Mouse (Mus musculus): ENCODE measurements around the gene Gm15737. TPM values are rescaled to one million over a fixed set of nuclear protein-coding genes. Genes with fewer than 3 reads are reported as not detected.

Gene Gm15737
- polyA plus RNA-seq, 1 experiment from 2014 or later: 0.20 TPM

GRCm38 (mm10) chr6:92910611-92911010 is 41.5 kb downstream of the Gm15737 start:
- DNase-seq: no peak
- peaks cover 43% of the 10 kb centered on the region for H3K36me3 ChIP-seq (ENCODE audit: insufficient read depth)
- ATAC-seq (ENCODE audit: insufficient read depth): no peak

GRCm38 (mm10) chr6:92920938-92921689 is 52.0 kb downstream of the Gm15737 start:
- H3K27me3 ChIP-seq (ENCODE audit: insufficient read depth, low read length): no peaks in the 10 kb centered on the region
- no peak overlapping the region for H3K9ac ChIP-seq
- no peak for TF ChIP-seq CTCF (IDR thresholded peaks at IDR 0.05; ENCODE audit: low read depth)
- no peak for DNase-seq
- ATAC-seq (ENCODE audit: insufficient read depth): no peak
- H3K4me3 ChIP-seq (ENCODE audit: low read depth, low read length): no peak overlapping the region
- no peak overlapping the region for H3K27ac ChIP-seq (ENCODE audit: low read depth)
- H3K36me3 ChIP-seq (ENCODE audit: insufficient read depth): peaks cover 9% of the 10 kb centered on the region; the same call in 1 of the 2 replicates
- peaks cover 8% of the 10 kb centered on the region; the same call in 1 of the 2 replicates for H3K4me1 ChIP-seq (ENCODE audit: insufficient read depth)
- no peaks in the 10 kb centered on the region for H3K9me3 ChIP-seq (ENCODE audit: low read depth, low read length)
- 48% methylated on average over 10 of the region's 10 CpGs for WGBS
- H3K4me2 ChIP-seq: no peak overlapping the region

More at GRCm38 (mm10) chr6:92910611-92911010, 41.5 kb downstream of the Gm15737 start:
- TF ChIP-seq CTCF (IDR thresholded peaks at IDR 0.05; ENCODE audit: low read depth): no peak
- no peak overlapping the region for H3K27ac ChIP-seq (ENCODE audit: low read depth)
- no peaks in the 10 kb centered on the region for H3K27me3 ChIP-seq (ENCODE audit: insufficient read depth, low read length)
- H3K4me3 ChIP-seq (ENCODE audit: low read depth, low read length): no peak overlapping the region
- H3K9ac ChIP-seq: no peak overlapping the region
- no peak overlapping the region for H3K4me2 ChIP-seq
- H3K4me1 ChIP-seq (ENCODE audit: insufficient read depth): no peaks in the 10 kb centered on the region
- 76% methylated on average over 3 of the region's 3 CpGs for WGBS
- H3K9me3 ChIP-seq (ENCODE audit: low read depth, low read length): no peaks in the 10 kb centered on the region

- no peaks in the 10 kb centered on the region for H3K27me3 ChIP-seq (ENCODE audit: insufficient read depth, low read length)
- no peak overlapping the region for H3K4me2 ChIP-seq
- H3K9ac ChIP-seq: no peak overlapping the region
- no peak overlapping the region for H3K27ac ChIP-seq (ENCODE audit: low read depth)
- TF ChIP-seq CTCF (IDR thresholded peaks at IDR 0.05; ENCODE audit: low read depth): no peak
- no peak for ATAC-seq (ENCODE audit: insufficient read depth)
- DNase-seq: peak; percentile 34
- H3K4me3 ChIP-seq (ENCODE audit: low read depth, low read length): no peak overlapping the region
- peaks cover 8% of the 10 kb centered on the region; the same call in 1 of the 2 replicates for H3K4me1 ChIP-seq (ENCODE audit: insufficient read depth)
- 16% methylated on average over 4 of the region's 4 CpGs for WGBS
- peaks cover 15% of the 10 kb centered on the region; the same call in 1 of the 2 replicates for H3K36me3 ChIP-seq (ENCODE audit: insufficient read depth)
- H3K9me3 ChIP-seq (ENCODE audit: low read depth, low read length): no peaks in the 10 kb centered on the region
Measured at GRCm38 (mm10) chr6:92921843-92922242, 52.7 kb downstream of the Gm15737 start.

GRCm38 (mm10) chr6:92924536-92924935 is 55.4 kb downstream of the Gm15737 start:
- 42% methylated on average over 8 of the region's 8 CpGs for WGBS
- Histone ChIP-seq H3K36me3 (ENCODE audit: insufficient read depth) (peaks cover 33% of the 10 kb centered on the region; the same call in 1 of the 2 replicates), H3K27ac (ENCODE audit: low read depth) (no peak overlapping the region), H3K4me1 (ENCODE audit: insufficient read depth) (peaks cover 8% of the 10 kb centered on the region; the same call in 1 of the 2 replicates), H3K9me3 (ENCODE audit: low read depth, low read length) (no peaks in the 10 kb centered on the region), H3K27me3 (ENCODE audit: insufficient read depth, low read length) (no peaks in the 10 kb centered on the region), H3K9ac (no peak overlapping the region), H3K4me2 (no peak overlapping the region), H3K4me3 (ENCODE audit: low read depth, low read length) (no peak overlapping the region)
- no peak for TF ChIP-seq CTCF (IDR thresholded peaks at IDR 0.05; ENCODE audit: low read depth)
- DNase-seq: peak; percentile 39
- ATAC-seq (ENCODE audit: insufficient read depth): peak; percentile 28; the same call in 1 of the 2 replicates

- Histone ChIP-seq H3K9me3 (ENCODE audit: low read depth, low read length) (no peaks in the 10 kb centered on the region), H3K4me3 (ENCODE audit: low read depth, low read length) (no peak overlapping the region), H3K27me3 (ENCODE audit: insufficient read depth, low read length) (no peaks in the 10 kb centered on the region), H3K9ac (no peak overlapping the region), H3K36me3 (ENCODE audit: insufficient read depth) (peaks cover 64% of the 10 kb centered on the region), H3K27ac (ENCODE audit: low read depth) (no peak overlapping the region), H3K4me2 (no peak overlapping the region), H3K4me1 (ENCODE audit: insufficient read depth) (peaks cover 4% of the 10 kb centered on the region; the same call in 1 of the 2 replicates)
- ATAC-seq (ENCODE audit: insufficient read depth): no peak
- WGBS: 72% methylated on average over 5 of the region's 5 CpGs
- no peak for DNase-seq
- TF ChIP-seq CTCF (IDR thresholded peaks at IDR 0.05; ENCODE audit: low read depth): no peak
Measured at GRCm38 (mm10) chr6:92928261-92928660, 59.1 kb downstream of the Gm15737 start.

Other genes with a start within 250 kb of the Gm15737 start
- gene Prickle2, start 163.2 kb upstream of the Gm15737 start, polyA plus RNA-seq (2014; fragmentation: Nextera tagmentation; extraction: Ambion mirVana): 11.0 TPM in 2 replicates
- 0.68 and 1.1 TPM in 2 replicates for gene A730049H05Rik, start 52.9 kb upstream of the Gm15737 start, polyA plus RNA-seq (2014; fragmentation: Nextera tagmentation; extraction: Ambion mirVana)
- gene Adamts9, start 74.1 kb downstream of the Gm15737 start, polyA plus RNA-seq (2014; fragmentation: Nextera tagmentation; extraction: Ambion mirVana): 12.1 and 13.8 TPM in 2 replicates

Measured in lung, embryonic 14.5 days (tissue).